Mouse (Mus musculus) frontal cortex, postnatal 14 days (tissue): Measurements from ENCODE around the gene Tmtc3.
"Not testable (repeated sequence)": the region's sequence is repeated elsewhere in the genome, so short reads cannot be mapped to it uniquely, and the experiment has no call there.

Source experiments
- DNase-seq, 2 experiments: peaks; one replicate each; pipeline ENCODE4 v3.0.0; 2022; ENCODE audit warnings: low spot score in 2 of 2

Gene Tmtc3

GRCm38 (mm10) chr10:100487097-100487978 lies at the start of gene Tmtc3, which contains the start of gene Cep290:
Gene Tmtc3, minus strand, starts transcription at chr10:100487350.
Gene Cep290, plus strand, starts transcription at chr10:100487558.
- peak; percentile 92 for DNase-seq

GRCm38 (mm10) chr10:100524499-100525390 lies 37.6 kb upstream of the Tmtc3 start:
- DNase-seq = no peak

- DNase-seq = no peak
Measured at GRCm38 (mm10) chr10:100522330-100522729, 35.2 kb upstream of the Tmtc3 start.

- no peak for DNase-seq
Measured at GRCm38 (mm10) chr10:100521617-100522016, 34.5 kb upstream of the Tmtc3 start.

- DNase-seq = no peak
Measured at GRCm38 (mm10) chr10:100508170-100508569, 21.0 kb upstream of the Tmtc3 start.

- DNase-seq = no peak
Measured at GRCm38 (mm10) chr10:100498309-100498708, 11.2 kb upstream of the Tmtc3 start.

- no peak for DNase-seq
Measured at GRCm38 (mm10) chr10:100491916-100492315, 4.8 kb upstream of the Tmtc3 start.

GRCm38 (mm10) chr10:100486701-100487096 lies 451 bp downstream of the Tmtc3 start:
- DNase-seq = no peak

- DNase-seq = no peak
Measured at GRCm38 (mm10) chr10:100479538-100479937, 7.6 kb downstream of the Tmtc3 start.

GRCm38 (mm10) chr10:100475040-100475439 lies 12.1 kb downstream of the Tmtc3 start:
- DNase-seq = no peak

- DNase-seq = no peak
Measured at GRCm38 (mm10) chr10:100460515-100460914, 26.6 kb downstream of the Tmtc3 start.

GRCm38 (mm10) chr10:100449394-100449793 lies 37.8 kb downstream of the Tmtc3 start:
- DNase-seq = no peak

- no peak for DNase-seq
Measured at GRCm38 (mm10) chr10:100427592-100427991, 59.6 kb downstream of the Tmtc3 start.

GRCm38 (mm10) chr10:100415566-100415965 lies 71.6 kb downstream of the Tmtc3 start:
- no peak for DNase-seq

- DNase-seq = not testable (repeated sequence)
Measured at GRCm38 (mm10) chr10:100402301-100402700, 84.8 kb downstream of the Tmtc3 start.
